Mouse (Mus musculus) liver, postnatal 0 days (tissue): ENCODE results near the gene P2rx3.

Source experiments
- CTCF ChIP-seq: sonication (generic); IDR thresholded peaks from 2 replicates; pipeline ENCODE4 v1.5.1; 2016; ENCODE audit warnings: antibody characterized with exemption, low read depth
- EP300 ChIP-seq: IDR thresholded peaks from 2 replicates; pipeline ENCODE4 v1.6.1; 2016; ENCODE audit warnings: antibody characterized with exemption, low read depth, mild to moderate bottlenecking

DNA sequence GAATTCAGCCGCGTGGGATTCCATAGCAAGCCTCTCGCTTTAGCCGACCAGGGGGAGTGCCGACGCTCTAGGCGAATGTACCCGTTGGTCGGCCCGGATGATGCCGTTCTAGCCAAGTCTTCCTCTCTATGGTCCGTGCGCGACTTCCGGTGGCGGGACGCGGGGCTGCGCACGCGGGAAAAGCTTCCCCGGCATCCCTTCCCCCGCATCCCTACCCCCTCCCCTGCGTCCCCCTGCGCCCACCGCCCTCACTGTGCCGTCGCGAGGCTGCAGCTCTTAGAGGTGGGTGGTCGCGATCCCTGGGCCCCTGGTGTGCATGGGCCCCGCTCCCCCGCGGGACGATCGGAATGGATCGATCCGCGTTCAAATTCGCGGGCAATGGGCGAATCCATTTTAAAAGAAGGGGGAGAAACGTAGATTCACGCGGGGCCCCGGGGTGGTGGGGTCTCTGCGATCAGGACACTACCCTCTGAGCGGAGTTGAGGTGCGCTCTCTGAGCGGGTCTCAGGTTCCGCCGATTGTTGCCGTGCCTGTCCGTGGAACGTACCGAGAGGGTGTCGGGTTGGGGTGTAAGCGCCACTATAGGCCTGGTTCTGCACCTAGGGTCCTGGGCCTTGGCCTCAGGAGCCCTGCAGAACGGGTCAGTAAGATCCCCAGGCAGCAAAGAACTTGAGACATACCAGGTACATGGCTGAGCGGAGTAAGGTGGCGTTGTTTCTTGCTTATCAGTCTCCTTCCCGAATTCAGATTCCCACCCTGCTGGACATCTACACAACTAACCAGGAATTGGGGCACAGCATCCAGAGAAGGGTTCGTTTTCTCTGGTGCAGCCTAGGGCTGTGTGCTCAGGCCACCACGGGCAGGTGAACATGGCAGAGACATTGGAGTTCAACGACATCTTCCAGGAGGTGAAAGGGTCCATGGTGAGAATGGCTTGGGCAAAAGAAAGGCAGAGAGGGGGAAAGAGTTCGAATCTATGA lies at the start of gene P2rx3, which contains the start of gene Ssrp1:
- TF ChIP-seq CTCF (no peak), EP300 (peak; percentile 72)
